Mouse (Mus musculus) stomach, embryonic 14.5 days (tissue): Measurements from ENCODE around the gene Gm29797. TPM values are rescaled to one million over a fixed set of nuclear protein-coding genes. Genes with fewer than 3 reads are reported as not detected.
A peak's percentile ranks its signal among the peaks of the same experiment; 100 is the strongest.

Source experiments
- ATAC-seq: fragments of 200-750 bp; cut with Nextera tagmentation; 2 replicates; pipeline ENCODE4 v1.8.0; 2017; ENCODE audit warnings: low read depth, moderate TSS enrichment; ENCODE audit not compliant: insufficient number of reproducible peaks, insufficient read depth, low FRiP score
- H3K27ac ChIP-seq: fragments of 300-500 bp; sonication (generic); 2 replicates; pipeline ENCODE4 v1.5.1; 2014; ENCODE audit warnings: mild to moderate bottlenecking, low read length, moderate library complexity, mixed read lengths
- H3K27me3 ChIP-seq: fragments of 300-500 bp; sonication (generic); 2 replicates; pipeline ENCODE4 v1.6.1; 2014; ENCODE audit warnings: low read length, control low read depth, mixed read lengths; ENCODE audit not compliant: control insufficient read depth, insufficient read depth
- H3K36me3 ChIP-seq: fragments of 300-500 bp; sonication (generic); 2 replicates; pipeline ENCODE4 v1.6.1; 2014; ENCODE audit warnings: mild to moderate bottlenecking, control low read depth, low read length, moderate library complexity, mixed read lengths; ENCODE audit not compliant: control insufficient read depth, insufficient read depth
- H3K4me1 ChIP-seq: fragments of 300-500 bp; sonication (generic); 2 replicates; pipeline ENCODE4 v1.6.1; 2014; ENCODE audit warnings: low read length, control low read depth, mixed read lengths; ENCODE audit not compliant: control insufficient read depth, insufficient read depth
- H3K4me2 ChIP-seq: fragments of 300-500 bp; sonication (generic); replicated peaks from 2 replicates; pipeline ENCODE4 v1.6.1; 2014; ENCODE audit warnings: low read depth, low read length, control low read depth
- H3K4me3 ChIP-seq: fragments of 300-500 bp; sonication (generic); 2 replicates; pipeline ENCODE4 v1.5.1; 2014; ENCODE audit warnings: low read depth, low read length, control low read depth
- H3K9ac ChIP-seq: fragments of 300-500 bp; sonication (generic); replicated peaks from 2 replicates; pipeline ENCODE4 v1.6.1; 2014; ENCODE audit warnings: low read depth, mild to moderate bottlenecking, control low read depth, low read length, moderate library complexity, mixed read lengths
- H3K9me3 ChIP-seq: fragments of 300-500 bp; sonication (generic); 2 replicates; pipeline ENCODE4 v1.6.1; 2016; ENCODE audit warnings: low read depth, low read length, control low read depth; ENCODE audit not compliant: control insufficient read depth
- WGBS: fragments of 180-500 bp; shearing (Covaris S2); extraction: QIAGEN DNeasy Blood & Tissue Kit; methylation state at CpG from one replicate; pipeline ENCODE4 v1.1.7; 2014; 5-methylcytosine and 5-hydroxymethylcytosine counted together
- polyA plus RNA-seq: library from polyadenylated mRNA; unstranded; fragments of >200 nt; fragmentation: Nextera tagmentation; extraction: Ambion mirVana; gene quantifications from 2 replicates; pipeline ENCODE4 v1.2.1, GENCODE M21; 2014

Gm29797 gene
- polyA plus RNA-seq, 1 experiment from 2014 or later = not detected

GRCm38 (mm10) chr2:181693339-181694280 lies 36.8 kb downstream of the Gm29797 start, which contains the start of gene Rgs19:
TSS of gene Rgs19 (minus strand) at chr2:181693977.
- peak within 1 kb of the TSS; percentile 70 for H3K9ac ChIP-seq

GRCm38 (mm10) chr2:181694581-181694980 lies 37.7 kb downstream of the Gm29797 start:
- Histone ChIP-seq H3K27me3 (0 out of 2 replicates have a peak, but pooled peaks cover 2% of the 10 kb centered on the region), H3K36me3 (peaks cover under 1% of the 10 kb centered on the region; the same call in 1 of the 2 replicates), H3K27ac (no peak overlapping the region), H3K9me3 (no peaks in the 10 kb centered on the region), H3K9ac (no peak overlapping the region), H3K4me3 (no peak overlapping the region), H3K4me1 (peaks cover 11% of the 10 kb centered on the region; the same call in 1 of the 2 replicates), H3K4me2 (peak overlapping the region; percentile 88; the same call in 1 of the 2 replicates)
- ATAC-seq = no peak
- 87% methylated on average over 3 of the region's 3 CpGs for whole genome bisulfite sequencing

More at GRCm38 (mm10) chr2:181693339-181694280, 36.8 kb downstream of the Gm29797 start, which contains the start of gene Rgs19:
- Histone ChIP-seq H3K9me3 (no peaks in the 10 kb centered on the region), H3K36me3 (peaks cover 9% of the 10 kb centered on the region; the same call in 1 of the 2 replicates), H3K4me1 (peaks cover 11% of the 10 kb centered on the region; the same call in 1 of the 2 replicates), H3K4me2 (peak within 1 kb of the TSS; percentile 88), H3K4me3 (peak within 1 kb of the TSS; percentile 59), H3K27ac (peak within 1 kb of the TSS; percentile 61; the same call in 1 of the 2 replicates), H3K27me3 (0 out of 2 replicates have a peak, but pooled peaks cover 2% of the 10 kb centered on the region)
- under 1% methylated on average over 74 of the region's 75 CpGs for WGBS
- ATAC-seq = peak; percentile 84

GRCm38 (mm10) chr2:181695776-181696175 lies 38.9 kb downstream of the Gm29797 start:
- H3K4me3 ChIP-seq = no peak overlapping the region
- H3K4me2 ChIP-seq = no peak overlapping the region
- ATAC-seq = no peak
- H3K36me3 ChIP-seq = no peaks in the 10 kb centered on the region
- 68% methylated on average over 1 of the region's 1 CpGs for WGBS
- no peak overlapping the region for H3K9ac ChIP-seq
- H3K4me1 ChIP-seq = peaks cover 11% of the 10 kb centered on the region; the same call in 1 of the 2 replicates
- H3K9me3 ChIP-seq = no peaks in the 10 kb centered on the region
- 0 out of 2 replicates have a peak, but pooled peaks cover 2% of the 10 kb centered on the region for H3K27me3 ChIP-seq
- H3K27ac ChIP-seq = no peak overlapping the region

GRCm38 (mm10) chr2:181696801-181697420 lies 40.1 kb downstream of the Gm29797 start:
- H3K4me1 ChIP-seq = peaks cover 11% of the 10 kb centered on the region; the same call in 1 of the 2 replicates
- H3K9me3 ChIP-seq = no peaks in the 10 kb centered on the region
- no peak overlapping the region for H3K27ac ChIP-seq
- no peaks in the 10 kb centered on the region for H3K36me3 ChIP-seq
- no peak overlapping the region for H3K9ac ChIP-seq
- 0 out of 2 replicates have a peak, but pooled peaks cover 2% of the 10 kb centered on the region for H3K27me3 ChIP-seq
- no peak overlapping the region for H3K4me3 ChIP-seq
- no peak overlapping the region for H3K4me2 ChIP-seq
- WGBS = 69% methylated on average over 33 of the region's 33 CpGs
- ATAC-seq = no peak

GRCm38 (mm10) chr2:181698241-181698640 lies 41.4 kb downstream of the Gm29797 start, which contains the start of gene Lkaaear1:
TSS of gene Lkaaear1 (minus strand) at chr2:181698442.
- Histone ChIP-seq H3K9me3 (no peaks in the 10 kb centered on the region), H3K9ac (no peak within 1 kb of the TSS), H3K27me3 (0 out of 2 replicates have a peak, but pooled peaks cover 2% of the 10 kb centered on the region), H3K27ac (no peak within 1 kb of the TSS), H3K36me3 (no peaks in the 10 kb centered on the region), H3K4me1 (0 out of 2 replicates have a peak, but pooled peaks cover 3% of the 10 kb centered on the region), H3K4me2 (no peak within 1 kb of the TSS), H3K4me3 (no peak within 1 kb of the TSS)
- ATAC-seq = no peak
- 51% methylated on average over 5 of the region's 5 CpGs for WGBS

GRCm38 (mm10) chr2:181706668-181707067 lies 49.8 kb downstream of the Gm29797 start:
- Histone ChIP-seq H3K4me3 (no peak overlapping the region), H3K36me3 (no peaks in the 10 kb centered on the region), H3K27me3 (no peaks in the 10 kb centered on the region), H3K4me1 (no peaks in the 10 kb centered on the region), H3K4me2 (no peak overlapping the region), H3K27ac (no peak overlapping the region), H3K9me3 (no peaks in the 10 kb centered on the region), H3K9ac (no peak overlapping the region)
- ATAC-seq = no peak
- WGBS = 46% methylated on average over 4 of the region's 4 CpGs

Other genes starting within 250 kb of the Gm29797 start
- gene Zbtb46, start 197.6 kb upstream of the Gm29797 start, polyA plus RNA-seq = 9.1 and 9.5 TPM in 2 replicates
- gene Abhd16b, start 163.8 kb upstream of the Gm29797 start, polyA plus RNA-seq = 0.27 and 0.38 TPM in 2 replicates
- 175 and 178 TPM in 2 replicates for gene Tpd52l2, start 159.9 kb upstream of the Gm29797 start, polyA plus RNA-seq
- 78.8 and 83.1 TPM in 2 replicates for gene Dnajc5, start 136.5 kb upstream of the Gm29797 start, polyA plus RNA-seq
- 56.3 and 56.8 TPM in 2 replicates for gene Uckl1, start 72.1 kb upstream of the Gm29797 start, polyA plus RNA-seq
- gene Prpf6, start 65.2 kb upstream of the Gm29797 start, polyA plus RNA-seq = 57.9 and 60.2 TPM in 2 replicates
- gene Zfp512b, start 64.2 kb upstream of the Gm29797 start, polyA plus RNA-seq = 50.6 and 51.6 TPM in 2 replicates
- 33.1 and 35.0 TPM in 2 replicates for gene Samd10, start 57.8 kb upstream of the Gm29797 start, polyA plus RNA-seq
- 25.9 and 28.4 TPM in 2 replicates for gene Sox18, start 14.6 kb downstream of the Gm29797 start, polyA plus RNA-seq
- 35.3 and 36.7 TPM in 2 replicates for gene Tcea2, start 23.3 kb downstream of the Gm29797 start, polyA plus RNA-seq
- gene Rgs19, start 36.9 kb downstream of the Gm29797 start, polyA plus RNA-seq = 78.8 and 88.8 TPM in 2 replicates
- gene Lkaaear1, start 41.4 kb downstream of the Gm29797 start, polyA plus RNA-seq = not detected in 2 replicates
- 3.0 and 3.2 TPM in 2 replicates for gene Oprl1, start 58.0 kb downstream of the Gm29797 start, polyA plus RNA-seq
- gene Myt1, start 106.3 kb downstream of the Gm29797 start, polyA plus RNA-seq = 3.0 and 3.5 TPM in 2 replicates
- gene Pcmtd2, start 180.8 kb downstream of the Gm29797 start, polyA plus RNA-seq = 25.4 and 30.5 TPM in 2 replicates
- gene Polr3k, start 207.3 kb downstream of the Gm29797 start, polyA plus RNA-seq = 93.2 and 96.0 TPM in 2 replicates